Mouse (Mus musculus) brain, embryonic 14.5 days (tissue): ENCODE data around the gene Gpatch11.

Experiments
- CTCF ChIP-seq: fragments of 200-500 bp; IDR thresholded peaks from 2 replicates; pipeline ENCODE4 v1.5.1; 2012; ENCODE audit warnings: inconsistent platforms, mild to moderate bottlenecking, moderate library complexity, borderline replicate concordance; ENCODE audit not compliant: insufficient read depth, insufficient read length; ENCODE audit errors: extremely low read depth
- POLR2A ChIP-seq: fragments of 200-500 bp; IDR thresholded peaks from 2 replicates; pipeline ENCODE4 v1.6.1; 2012; ENCODE audit warnings: mild to moderate bottlenecking, inconsistent platforms, borderline replicate concordance; ENCODE audit not compliant: poor library complexity, insufficient read depth, insufficient read length, severe bottlenecking; ENCODE audit errors: extremely low read depth

- TF ChIP-seq CTCF (no peak), POLR2A (no peak)
Measured at GRCm38 (mm10) chr17:78842271-78842928, 7.0 kb downstream of the Gpatch11 start.
